Mouse (Mus musculus): ENCODE measurements at regions not wholly inside any gene's neighbourhood (a gene's known extent, or its start where the extent isn't known, plus 50 kb on each side); places are given as distances from the start of the nearest gene placed in this dataset.

GRCm38 (mm10) chr8:91855881-91856280, 54.0 kb upstream of the Irx3 start:
- Histone ChIP-seq H3K4me3 (ENCODE audit: low read depth, low read length) (no peak overlapping the region), H3K27ac (ENCODE audit: low read depth, low read length) (no peak overlapping the region), H3K9me3 (ENCODE audit: low read length) (no peaks in the 10 kb centered on the region), H3K4me1 (ENCODE audit: insufficient read depth, low read length) (0 out of 2 replicates have a peak, but pooled peaks cover 4% of the 10 kb centered on the region), H3K9ac (replicated peaks; ENCODE audit: low read length, poor library complexity, severe bottlenecking) (no peak overlapping the region), H3K27me3 (ENCODE audit: insufficient read depth, low read length) (no peaks in the 10 kb centered on the region), H3K4me2 (ENCODE audit: low read depth, low read length, poor library complexity, severe bottlenecking) (no peak overlapping the region), H3K36me3 (ENCODE audit: insufficient read depth, low read length) (no peaks in the 10 kb centered on the region)
- ATAC-seq (ENCODE audit: low FRiP score) (no peak), DNase-seq (ENCODE audit: low spot score) (no peak)
- 28% methylated on average over 14 of the region's 14 CpGs for WGBS
- TF ChIP-seq CTCF (IDR thresholded peaks at IDR 0.05) = no peak

GRCm38 (mm10) chr8:91854369-91854768, 52.5 kb upstream of the Irx3 start:
- ATAC-seq (ENCODE audit: low FRiP score) (no peak), DNase-seq (ENCODE audit: low spot score) (no peak)
- WGBS = 70% methylated on average over 4 of the region's 4 CpGs
- Histone ChIP-seq H3K4me3 (ENCODE audit: low read depth, low read length) (no peak overlapping the region), H3K27ac (ENCODE audit: low read depth, low read length) (no peak overlapping the region), H3K9me3 (ENCODE audit: low read length) (no peaks in the 10 kb centered on the region), H3K4me2 (ENCODE audit: low read depth, low read length, poor library complexity, severe bottlenecking) (no peak overlapping the region), H3K9ac (replicated peaks; ENCODE audit: low read length, poor library complexity, severe bottlenecking) (no peak overlapping the region), H3K27me3 (ENCODE audit: insufficient read depth, low read length) (no peaks in the 10 kb centered on the region), H3K36me3 (ENCODE audit: insufficient read depth, low read length) (no peaks in the 10 kb centered on the region), H3K4me1 (ENCODE audit: insufficient read depth, low read length) (0 out of 2 replicates have a peak, but pooled peaks cover 4% of the 10 kb centered on the region)
- TF ChIP-seq CTCF (IDR thresholded peaks at IDR 0.05) = no peak

- no peak overlapping the region for H3K27ac ChIP-seq (ENCODE audit: low read depth, low read length)
- H3K4me3 ChIP-seq (ENCODE audit: low read depth, low read length) = no peak overlapping the region
- H3K9ac ChIP-seq (replicated peaks; ENCODE audit: low read length, poor library complexity, severe bottlenecking) = no peak overlapping the region
- H3K27me3 ChIP-seq (ENCODE audit: insufficient read depth, low read length) = no peaks in the 10 kb centered on the region
- no peak for TF ChIP-seq CTCF (IDR thresholded peaks at IDR 0.05)
- H3K9me3 ChIP-seq (ENCODE audit: low read length) = no peaks in the 10 kb centered on the region
- ATAC-seq (ENCODE audit: low FRiP score) (no peak), DNase-seq (ENCODE audit: low spot score) (peak; percentile 19)
- H3K36me3 ChIP-seq (ENCODE audit: insufficient read depth, low read length) = no peaks in the 10 kb centered on the region
- 0 out of 2 replicates have a peak, but pooled peaks cover 4% of the 10 kb centered on the region for H3K4me1 ChIP-seq (ENCODE audit: insufficient read depth, low read length)
- 4% methylated on average over 2 of the region's 2 CpGs for WGBS
- no peak overlapping the region for H3K4me2 ChIP-seq (ENCODE audit: low read depth, low read length, poor library complexity, severe bottlenecking)
These were observed 51.9 kb upstream of the Irx3 start for GRCm38 (mm10) chr8:91853803-91854202.

GRCm38 (mm10) chr8:91853336-91853735, 51.5 kb upstream of the Irx3 start:
- Histone ChIP-seq H3K4me1 (ENCODE audit: insufficient read depth, low read length) (0 out of 2 replicates have a peak, but pooled peaks cover 4% of the 10 kb centered on the region), H3K4me2 (ENCODE audit: low read depth, low read length, poor library complexity, severe bottlenecking) (no peak overlapping the region), H3K4me3 (ENCODE audit: low read depth, low read length) (no peak overlapping the region), H3K27ac (ENCODE audit: low read depth, low read length) (no peak overlapping the region), H3K9ac (replicated peaks; ENCODE audit: low read length, poor library complexity, severe bottlenecking) (no peak overlapping the region), H3K36me3 (ENCODE audit: insufficient read depth, low read length) (no peaks in the 10 kb centered on the region), H3K27me3 (ENCODE audit: insufficient read depth, low read length) (no peaks in the 10 kb centered on the region), H3K9me3 (ENCODE audit: low read length) (no peaks in the 10 kb centered on the region)
- DNase-seq (ENCODE audit: low spot score) (no peak), ATAC-seq (ENCODE audit: low FRiP score) (no peak)
- 73% methylated on average over 4 of the region's 4 CpGs for whole genome bisulfite sequencing
- no peak for TF ChIP-seq CTCF (IDR thresholded peaks at IDR 0.05)

Measured in midbrain, postnatal 0 days (tissue).